Mouse (Mus musculus): ENCODE results near the gene Gm4985.
"Not testable (repeated sequence)": the region's sequence is repeated elsewhere in the genome, so short reads cannot be mapped to it uniquely, and the experiment has no call there.

Gm4985 gene

DNA sequence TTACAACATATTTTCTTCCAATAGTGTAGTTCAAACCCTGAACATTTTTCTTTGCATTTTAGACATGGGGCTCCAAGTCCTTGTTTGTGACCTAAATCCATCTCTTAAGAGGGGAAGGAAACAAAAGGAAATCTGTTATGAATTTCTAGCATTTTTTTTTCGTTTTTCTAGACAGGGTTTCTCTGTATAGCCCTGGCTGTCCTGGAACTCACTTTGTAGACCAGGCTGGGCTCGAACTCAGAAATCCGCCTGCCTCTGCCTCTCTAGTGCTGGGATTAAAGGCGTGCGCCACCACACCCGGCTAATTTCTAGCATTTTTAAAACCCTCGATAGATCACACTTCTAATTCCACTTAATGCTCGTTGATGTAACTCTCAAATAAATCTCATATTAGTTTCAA is at the start of gene Gm4985:
Gene Gm4985, minus strand, starts transcription at position 101 of the 400 bp plus-strand sequence.
- not testable (repeated sequence) for DNase-seq

DNA sequence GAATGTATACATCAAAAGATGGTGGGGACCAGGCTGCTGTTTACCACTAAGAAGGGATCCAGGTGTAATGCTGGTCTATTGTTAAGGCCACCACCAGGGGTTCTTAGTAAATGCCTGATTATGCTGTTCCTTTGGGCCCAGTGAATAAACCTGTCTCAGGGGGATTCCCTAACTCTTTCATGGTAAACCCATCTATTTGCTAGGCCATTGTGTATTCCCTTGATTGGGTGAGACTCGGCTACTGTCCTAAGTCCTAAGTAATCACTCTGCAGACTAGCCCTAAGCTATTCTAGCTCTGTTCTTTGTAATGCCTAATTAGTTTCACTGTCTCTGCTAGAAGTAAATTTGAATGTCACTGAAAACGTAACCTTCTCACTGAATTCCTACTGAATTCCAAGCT is 4.6 kb downstream of the Gm4985 start:
- no peak for DNase-seq

Measured in kidney, adult 11 months (tissue).